Mouse (Mus musculus) ES-E14 (cell line): ENCODE measurements around the gene Enoph1.

Experiments used
- CHD2 ChIP-seq: IDR thresholded peaks from 2 replicates; pipeline ENCODE4 v1.6.1; 2014; ENCODE audit warnings: mild to moderate bottlenecking, low read depth, low read length, inconsistent platforms
- HCFC1 ChIP-seq: IDR thresholded peaks from 2 replicates; pipeline ENCODE4 v1.6.1; 2012; ENCODE audit warnings: low read length, inconsistent platforms, borderline replicate concordance; ENCODE audit not compliant: insufficient read depth
- MAFK ChIP-seq: IDR thresholded peaks from 2 replicates; pipeline ENCODE4 v1.6.1; 2014; ENCODE audit warnings: mild to moderate bottlenecking, low read depth, low read length, inconsistent platforms; ENCODE audit not compliant: insufficient read depth
- ZNF384 ChIP-seq: IDR thresholded peaks from 2 replicates; pipeline ENCODE4 v1.6.1; 2012; ENCODE audit warnings: low read depth, low read length, inconsistent platforms

- TF ChIP-seq MAFK, result no peak
- TF ChIP-seq ZNF384, result no peak
- no peak for TF ChIP-seq CHD2
- TF ChIP-seq HCFC1, result no peak
Measured at GRCm38 (mm10) chr5:99994166-99994565, 45.6 kb upstream of the Enoph1 start.
